ENCODE assay signal across 21 mouse cellular contexts in genomic region chr6:90547041-90547440, GRCm38 (mm10).
"Had no signal": no experiment of that assay in that cellular context is flagged by ENCODE, and none has a peak within 500 bp of the region (broad histone marks: within the 10 kb centered on the region; RNA-seq: fewer than 3 reads in every experiment).

No protein-coding gene starts in this region.

- DNase-seq: lung, adult 2 months; lung, postnatal 14 days; right cerebral cortex, adult 18-20 months; right cerebral cortex, postnatal 14 days; right cerebral cortex, postnatal 4 days; thymus, adult 2 months; thymus, postnatal 14 days; thymus, postnatal 4 days had no signal

- H3K4me2 ChIP-seq: intestine, embryonic 15.5 days; limb, embryonic 13.5 days; liver, embryonic 11.5 days; liver, embryonic 15.5 days; midbrain, embryonic 12.5 days; midbrain, embryonic 15.5 days; neural tube, embryonic 12.5 days; neural tube, embryonic 15.5 days had no signal

- H3K9ac ChIP-seq: intestine, embryonic 15.5 days; limb, embryonic 13.5 days; liver, embryonic 15.5 days; midbrain, embryonic 12.5 days; midbrain, embryonic 15.5 days; neural tube, embryonic 12.5 days; neural tube, embryonic 15.5 days had no signal

- H3K9me3 ChIP-seq: intestine, embryonic 15.5 days; limb, embryonic 10.5 days; limb, embryonic 13.5 days; liver, embryonic 15.5 days; midbrain, embryonic 12.5 days; midbrain, embryonic 15.5 days; neural tube, embryonic 12.5 days; neural tube, embryonic 15.5 days had no signal

- H3K36me3 ChIP-seq: intestine, embryonic 15.5 days; limb, embryonic 10.5 days; limb, embryonic 13.5 days; liver, embryonic 15.5 days; midbrain, embryonic 12.5 days; midbrain, embryonic 15.5 days; neural tube, embryonic 12.5 days; neural tube, embryonic 15.5 days had no signal

- H3K27me3 ChIP-seq: intestine, embryonic 15.5 days; liver, embryonic 15.5 days; midbrain, embryonic 15.5 days; neural tube, embryonic 12.5 days; neural tube, embryonic 15.5 days had no signal

- H3K4me3 ChIP-seq: intestine, embryonic 15.5 days; limb, embryonic 10.5 days; limb, embryonic 13.5 days; liver, embryonic 15.5 days; midbrain, embryonic 12.5 days; midbrain, embryonic 15.5 days; neural tube, embryonic 12.5 days; neural tube, embryonic 15.5 days had no signal

- ATAC-seq: hindbrain, embryonic 16.5 days; intestine, embryonic 15.5 days; midbrain, embryonic 15.5 days had no signal

- H3K27ac ChIP-seq: intestine, embryonic 15.5 days; kidney, postnatal 0 days; limb, embryonic 10.5 days; limb, embryonic 13.5 days; liver, embryonic 15.5 days; macrophage; midbrain, embryonic 12.5 days; midbrain, embryonic 15.5 days; neural tube, embryonic 12.5 days; neural tube, embryonic 15.5 days; stomach, postnatal 0 days had no signal

- H3K4me1 ChIP-seq: limb, embryonic 13.5 days; midbrain, embryonic 15.5 days; neural tube, embryonic 15.5 days had no signal
